8 mouse cellular contexts compared by ENCODE assay signal in the genomic region with DNA sequence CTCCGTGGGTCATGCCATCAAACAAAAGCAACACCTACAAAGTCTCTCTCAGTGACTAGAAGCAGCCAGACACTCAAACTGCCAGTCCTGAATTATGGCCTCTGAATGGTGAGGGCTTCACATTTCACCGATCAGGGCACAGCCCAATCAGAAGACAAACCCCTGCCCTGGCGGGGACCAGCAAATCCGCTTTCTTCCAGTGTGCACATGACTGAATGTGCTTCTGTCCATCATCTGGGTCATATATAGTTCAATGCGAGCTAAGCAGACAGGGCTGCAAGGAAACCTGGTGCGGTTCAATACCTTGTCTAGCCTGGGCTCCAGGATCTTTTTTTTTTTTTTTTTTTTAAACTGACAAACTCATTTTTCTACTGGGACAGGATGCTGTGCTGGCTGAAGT.
DNase-seq lines count a peak whose midpoint lies in the region; ATAC-seq lines count a peak whose summit lies in the region.

No protein-coding gene starts in this region.

- 53% methylated on average over 6 of the region's 6 CpGs for WGBS in liver, embryonic 11.5 days
- 5% methylated on average over 6 of the region's 6 CpGs for WGBS in stomach, embryonic 15.5 days

- H3K9me3 ChIP-seq in liver, embryonic 11.5 days (ENCODE audit: control insufficient read depth, low read length) = no peaks in the 10 kb centered on the region
- no peaks in the 10 kb centered on the region for H3K9me3 ChIP-seq in stomach, embryonic 15.5 days

- peak; percentile 96 for DNase-seq in 416B (ENCODE audit: low read depth)
- peak; percentile 69 for DNase-seq in adrenal gland, adult 2 months
- peak; percentile 85 for DNase-seq in embryo, embryonic 11.5 days (ENCODE audit: low read depth, low spot score)
- DNase-seq in heart, adult 18-20 months = peak; percentile 71 to 72
- peak; percentile 58 for DNase-seq in kidney, adult 11 months
- DNase-seq in liver, embryonic 11.5 days (ENCODE audit: low spot score) = peak; percentile 39

- peak overlapping the region; percentile 47 for H3K4me3 ChIP-seq in liver, embryonic 11.5 days (ENCODE audit: low read depth, low read length)
- H3K4me3 ChIP-seq in stomach, embryonic 15.5 days (replicated peaks) = peak overlapping the region; percentile 54

- H3K36me3 ChIP-seq in liver, embryonic 11.5 days (ENCODE audit: control insufficient read depth, insufficient read depth, low read length) = no peaks in the 10 kb centered on the region
- H3K36me3 ChIP-seq in stomach, embryonic 15.5 days = no peaks in the 10 kb centered on the region

- H3K27ac ChIP-seq in liver, embryonic 11.5 days (ENCODE audit: low read depth, low read length) = peak overlapping the region; percentile 58
- H3K27ac ChIP-seq in stomach, embryonic 15.5 days = peak overlapping the region; percentile 91

- peak; percentile 73 for ATAC-seq in liver, embryonic 11.5 days (replicated peaks; ENCODE audit: low FRiP score)
- peak; percentile 52; the same call in 1 of the 2 replicates for ATAC-seq in monocyte, adult 5-6 weeks (replicated peaks; ENCODE audit: insufficient number of reproducible peaks, low FRiP score, low TSS enrichment, poor library complexity, severe bottlenecking)
- ATAC-seq in stomach, embryonic 15.5 days (ENCODE audit: insufficient read depth, low FRiP score, low read depth) = peak; percentile 87

- peaks cover 3% of the 10 kb centered on the region for H3K4me1 ChIP-seq in liver, embryonic 11.5 days (replicated peaks; ENCODE audit: control insufficient read depth, insufficient read depth, low read length)
- peaks cover 7% of the 10 kb centered on the region; the same call in 1 of the 2 replicates for H3K4me1 ChIP-seq in stomach, embryonic 15.5 days

- H3K4me2 ChIP-seq in liver, embryonic 11.5 days = peak overlapping the region; percentile 60
- H3K4me2 ChIP-seq in stomach, embryonic 15.5 days = peak overlapping the region; percentile 65

- H3K9ac ChIP-seq in liver, embryonic 11.5 days (ENCODE audit: low read depth, low read length) = peak overlapping the region; percentile 46; the same call in 1 of the 2 replicates
- H3K9ac ChIP-seq in stomach, embryonic 15.5 days = no peak overlapping the region

- no peaks in the 10 kb centered on the region for H3K27me3 ChIP-seq in liver, embryonic 11.5 days (replicated peaks; ENCODE audit: control insufficient read depth, insufficient read depth, low read length)
- no peaks in the 10 kb centered on the region for H3K27me3 ChIP-seq in stomach, embryonic 15.5 days (replicated peaks)

Comparison
In these comparisons a context has a peak if more than half of its experiments do, and no peak if none do; other contexts are left out.
1. Peak in every context shown above with its lines: DNase-seq, ATAC-seq, H3K4me3 ChIP-seq and H3K27ac ChIP-seq.
2. DNase-seq: peak in every context shown above with its lines; median percentile 96 in 416B; 85 in embryo, embryonic 11.5 days; 72 in heart, adult 18-20 months; 69 in adrenal gland, adult 2 months; 58 in kidney, adult 11 months; 39 in liver, embryonic 11.5 days.